Mouse (Mus musculus): ENCODE measurements around the gene Phyh.
A peak's percentile ranks its signal among the peaks of the same experiment; 100 is the strongest.

The Phyh gene

DNA sequence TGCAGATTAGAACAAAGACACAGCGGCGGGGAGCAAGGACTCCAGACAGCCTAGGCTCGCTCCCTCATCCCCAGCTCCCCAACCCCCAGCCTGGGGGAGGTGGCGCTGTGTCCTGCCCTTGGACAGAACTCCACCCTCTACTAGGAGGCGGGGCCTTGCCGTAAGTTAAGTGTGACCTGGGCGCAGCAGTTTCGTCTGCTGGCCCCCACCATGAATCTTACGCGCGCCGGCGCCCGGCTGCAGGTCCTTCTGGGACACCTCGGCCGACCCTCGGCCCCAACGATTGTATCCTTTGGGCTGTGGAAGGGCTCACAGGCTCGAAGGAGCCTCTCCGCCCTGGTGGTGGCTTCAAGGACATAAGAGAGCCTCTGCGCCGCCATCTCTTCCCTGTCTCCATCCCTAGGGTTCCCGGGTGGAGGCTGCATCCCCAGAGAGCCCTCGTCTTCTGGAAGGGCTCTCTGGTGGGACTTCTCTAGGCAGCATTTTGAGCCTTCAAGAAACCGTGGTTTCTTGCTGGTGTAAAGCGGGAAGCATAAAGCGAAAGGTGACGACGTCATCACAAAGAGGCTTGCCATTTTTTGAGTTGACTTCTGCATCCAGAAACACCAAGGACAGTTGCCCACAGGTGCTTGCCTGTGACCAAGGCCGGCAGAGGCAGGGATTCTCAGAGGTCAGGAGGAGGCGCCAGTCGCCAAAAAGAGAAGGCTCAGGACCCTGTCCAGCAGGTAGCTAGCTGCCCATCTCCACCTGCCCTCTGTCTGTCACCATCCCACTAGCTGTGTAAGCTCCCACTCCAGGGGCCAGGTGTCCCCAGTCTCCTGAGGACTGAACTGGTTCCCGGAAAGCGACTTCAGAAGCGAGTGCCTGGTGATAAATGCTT, at the start of gene Phyh:
Phyh (plus strand) TSS at position 160 of the 880 bp plus-strand sequence.
- peak; percentile 55 to 69 for DNase-seq (ENCODE audit: low spot score in 2 of 2)

DNA sequence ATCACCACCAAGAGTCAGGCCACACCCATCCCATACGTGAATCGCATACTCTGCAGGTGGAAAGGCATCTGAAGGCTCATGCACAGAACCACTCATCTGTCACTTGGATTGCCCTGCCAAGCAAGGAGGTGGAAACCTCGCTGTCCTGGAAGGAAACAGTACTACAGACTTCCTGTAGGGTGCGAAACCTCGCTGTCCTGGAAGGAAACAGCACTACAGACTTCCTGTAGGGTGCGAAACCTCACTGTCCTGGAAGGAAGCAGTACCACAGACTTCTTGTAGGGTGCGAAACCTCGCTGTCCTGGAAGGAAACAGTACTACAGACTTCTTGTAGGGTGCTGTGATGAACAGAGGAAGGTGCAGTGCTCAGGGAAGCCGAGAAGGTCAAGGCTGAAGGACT, 46.1 kb upstream of the Phyh start:
- no peak for DNase-seq (ENCODE audit: low spot score in 2 of 2)

DNA sequence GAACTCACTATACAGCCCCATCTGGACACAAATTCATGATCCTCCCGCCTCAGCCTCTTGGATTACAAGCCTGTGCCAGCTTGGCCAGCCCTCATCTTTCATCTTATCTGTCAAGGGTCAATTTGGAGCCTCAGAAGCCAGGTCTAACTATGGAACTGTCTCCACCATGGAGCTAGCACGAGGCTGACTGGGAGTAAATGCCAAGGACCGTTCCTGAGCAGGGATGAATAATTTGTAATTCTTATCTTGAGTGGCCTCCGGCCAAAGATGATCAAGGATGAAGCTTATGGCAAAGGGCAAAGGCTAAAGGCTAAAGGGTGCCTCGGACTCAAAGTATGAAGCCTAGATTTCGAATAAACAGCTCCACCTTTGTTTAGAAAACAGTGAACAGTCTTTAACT, 45.5 kb upstream of the Phyh start:
- DNase-seq (ENCODE audit: low spot score in 2 of 2), result no peak

DNA sequence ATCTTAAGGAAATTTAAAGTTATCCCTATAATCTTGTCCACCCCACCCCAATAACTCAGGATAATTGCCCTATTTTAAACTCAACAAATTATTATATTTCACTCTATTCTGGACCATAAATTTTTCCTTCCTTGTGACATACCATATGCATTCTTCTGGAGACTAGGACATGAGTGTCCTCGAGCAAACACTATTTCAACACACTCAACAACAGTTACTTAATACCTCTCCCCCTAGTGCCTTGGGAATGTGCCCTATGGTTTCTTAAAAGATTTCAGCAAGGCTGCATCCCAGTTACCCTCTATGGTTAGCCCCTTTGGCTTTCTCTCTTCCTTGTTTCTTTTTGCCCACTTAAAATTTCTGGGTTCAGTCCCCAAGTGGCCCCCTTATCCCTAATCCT, 43.7 kb upstream of the Phyh start:
- DNase-seq (ENCODE audit: low spot score in 2 of 2), result no peak

DNA sequence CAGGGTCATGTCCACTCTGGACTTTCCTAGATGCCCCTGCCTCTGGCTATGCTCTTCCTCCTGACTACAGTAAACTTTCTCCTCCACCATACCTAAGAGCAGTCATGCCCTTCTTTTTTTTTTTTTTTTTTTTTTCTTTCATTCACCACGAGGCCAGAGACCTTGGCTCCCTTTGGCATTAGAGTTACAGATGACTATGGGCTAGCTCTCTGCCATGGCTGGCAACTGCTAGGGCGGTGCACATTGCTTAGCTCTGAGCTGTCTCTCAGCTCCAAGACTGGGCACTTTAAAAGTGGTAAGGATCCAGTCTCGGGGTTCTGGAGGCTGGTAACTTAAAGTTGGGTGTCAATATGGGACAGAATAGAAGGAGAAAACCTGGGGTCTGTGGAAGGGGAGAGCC, 42.7 kb upstream of the Phyh start:
- DNase-seq (ENCODE audit: low spot score in 2 of 2), result no peak

DNA sequence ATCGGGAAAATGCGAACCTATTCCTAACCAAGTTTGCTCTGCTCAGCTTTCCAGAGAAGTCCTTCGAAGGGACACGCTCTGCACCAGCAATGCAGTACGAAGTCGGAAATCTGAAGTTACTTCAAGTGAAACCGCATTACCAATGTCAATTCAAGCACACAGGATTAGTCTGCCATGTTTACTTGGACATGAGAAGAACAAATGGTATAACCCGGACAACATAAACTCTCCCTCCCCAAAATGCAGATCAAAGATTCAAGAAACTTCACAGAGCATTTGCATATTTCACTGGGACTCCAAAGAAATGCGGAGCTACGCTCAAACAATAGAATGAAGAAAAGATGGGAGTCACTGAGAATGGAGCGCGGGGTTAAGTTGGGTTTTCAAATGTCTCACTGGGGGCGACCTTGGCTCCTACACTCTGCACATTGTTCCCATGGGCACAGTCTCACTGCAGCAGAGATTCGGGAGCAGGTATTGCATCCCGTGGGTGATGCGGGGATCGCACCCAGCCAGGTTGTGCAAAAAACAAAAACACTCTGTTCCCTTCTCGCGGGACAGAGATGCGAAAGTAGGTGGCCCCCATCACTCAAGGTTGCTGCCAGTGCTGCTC, 38.0 kb upstream of the Phyh start:
- DNase-seq (ENCODE audit: low spot score in 2 of 2), result peak in 1 of 2 experiments; percentile 33

DNA sequence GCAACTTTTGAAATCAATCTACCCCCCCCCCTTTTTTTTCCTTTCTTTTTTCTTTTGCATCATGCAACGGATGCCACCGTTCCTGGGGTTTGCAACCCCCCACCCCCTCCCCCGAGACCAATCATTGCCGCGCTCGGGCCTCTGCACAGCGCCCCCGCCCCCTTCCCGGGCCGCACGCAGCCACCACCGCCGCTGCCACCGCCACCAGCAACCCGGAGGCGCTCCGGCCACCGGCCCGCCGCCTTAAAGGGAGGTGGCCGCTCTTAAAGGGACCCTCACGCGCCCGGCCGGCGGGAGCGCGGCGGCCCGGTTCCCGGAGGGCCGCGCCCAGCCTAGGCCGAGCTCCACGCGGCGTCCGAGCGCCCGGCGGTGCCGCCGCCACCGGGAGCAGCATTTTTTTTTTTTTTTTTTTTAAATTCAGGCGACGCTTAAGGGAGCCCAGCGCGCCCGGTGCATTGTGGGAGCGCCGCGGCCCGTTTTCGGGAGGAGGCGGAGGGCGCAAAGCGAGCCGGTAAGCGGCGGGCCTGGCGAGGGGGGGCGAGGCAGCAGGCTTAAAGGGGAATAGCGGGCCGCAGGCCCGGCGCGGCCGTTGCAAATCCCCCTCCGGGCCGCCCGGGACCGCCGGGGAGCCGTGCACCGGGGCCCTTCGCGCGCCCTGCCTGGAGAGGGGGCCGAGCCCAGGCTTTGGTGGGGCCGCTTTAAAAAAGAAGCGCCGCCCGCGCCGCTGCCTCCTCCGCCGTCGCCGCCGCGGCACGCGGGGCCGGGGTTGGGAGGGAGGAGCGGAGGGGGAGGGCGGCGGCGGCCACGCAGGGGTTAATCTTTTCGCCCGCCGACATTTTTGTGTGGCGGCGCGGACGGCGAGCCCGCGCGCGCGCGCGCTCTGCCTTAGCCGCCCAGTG, 37.2 kb upstream of the Phyh start, which contains the start of gene Sephs1:
Sephs1 (plus strand) TSS at position 215 of the 899 bp plus-strand sequence.
- DNase-seq (ENCODE audit: low spot score in 2 of 2), result peak; percentile 74 to 77

DNA sequence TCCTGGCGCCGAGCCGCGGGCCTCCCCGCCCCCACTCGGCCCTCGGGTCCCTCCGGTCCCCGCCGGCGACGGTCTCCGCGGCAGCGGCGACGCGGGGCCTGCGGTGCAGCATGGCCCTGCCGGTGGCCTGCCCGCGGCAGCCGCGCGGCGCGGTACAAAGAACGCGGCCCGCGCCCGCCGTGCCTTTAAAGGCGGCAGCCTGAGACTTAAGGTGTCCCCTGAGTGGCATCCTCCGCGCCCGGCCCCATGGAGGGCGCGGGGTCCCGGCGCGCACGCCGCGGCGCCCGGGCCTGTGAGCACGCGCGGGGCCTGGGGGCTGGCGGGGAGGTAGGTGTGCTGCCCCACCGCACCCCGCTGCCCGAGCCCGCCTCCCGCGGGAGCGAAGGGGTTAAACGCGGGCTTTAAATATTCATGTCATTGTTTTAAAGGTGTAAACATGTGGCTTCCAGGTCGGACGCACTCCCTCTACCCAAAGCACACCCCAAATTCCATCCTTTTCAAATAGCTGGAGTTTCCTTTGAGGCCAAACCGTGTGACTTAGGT, 36.5 kb upstream of the Phyh start:
- DNase-seq (ENCODE audit: low spot score in 2 of 2), result peak; percentile 46 to 54

DNA sequence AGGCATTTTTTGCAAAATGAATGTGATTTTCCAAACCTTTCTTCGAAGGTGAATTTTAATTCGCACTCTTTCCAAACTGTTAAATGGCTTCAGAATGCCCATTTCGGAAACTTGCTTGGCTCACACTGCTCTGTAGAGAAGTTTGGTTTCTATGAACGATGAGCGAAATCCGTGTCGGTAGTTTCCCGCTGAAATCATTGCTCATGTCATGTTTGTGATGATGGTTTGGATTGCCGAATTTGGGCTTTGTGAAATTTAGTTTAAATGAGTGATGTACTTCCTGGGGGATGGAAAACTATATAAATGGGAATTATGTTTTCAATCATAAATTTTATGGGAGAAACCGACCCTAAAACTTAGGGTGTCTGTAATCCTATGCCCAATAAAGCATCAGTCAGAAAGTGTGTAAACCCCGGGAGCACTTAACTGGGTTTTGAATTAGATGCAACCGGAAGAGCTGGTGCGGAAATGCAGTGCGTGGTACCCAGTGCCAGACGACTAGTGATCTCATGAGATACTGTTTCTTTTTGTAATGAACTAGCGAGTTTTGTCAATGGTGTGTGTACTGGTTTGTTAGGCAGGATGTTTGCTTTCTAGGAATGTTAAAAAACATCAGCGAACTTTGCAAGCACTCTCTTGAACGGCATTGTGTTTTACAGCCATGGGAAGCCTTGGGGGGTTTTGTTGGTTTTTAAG, 35.7 kb upstream of the Phyh start:
- peak in 1 of 2 experiments; percentile 18 for DNase-seq (ENCODE audit: low spot score in 2 of 2)

DNA sequence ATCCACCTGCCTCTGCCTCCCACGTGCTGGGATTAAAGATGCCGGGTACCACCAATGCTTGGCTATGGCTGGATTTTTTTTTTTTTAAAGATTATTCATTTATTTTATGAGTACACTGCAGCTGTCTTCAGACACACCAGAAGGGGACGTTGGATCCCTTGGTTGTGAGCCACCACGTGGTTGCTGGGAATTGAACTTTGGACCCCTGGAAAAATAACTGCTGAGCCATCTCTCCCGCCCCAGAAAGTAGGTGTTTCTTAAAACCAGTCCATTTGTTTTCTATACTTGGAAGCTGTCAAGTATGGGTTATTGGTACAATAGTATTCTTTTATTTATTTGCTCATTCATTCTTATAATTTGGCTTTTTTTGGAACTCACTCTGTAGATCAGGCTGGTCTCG, 31.9 kb upstream of the Phyh start:
- no peak for DNase-seq (ENCODE audit: low spot score in 2 of 2)

DNA sequence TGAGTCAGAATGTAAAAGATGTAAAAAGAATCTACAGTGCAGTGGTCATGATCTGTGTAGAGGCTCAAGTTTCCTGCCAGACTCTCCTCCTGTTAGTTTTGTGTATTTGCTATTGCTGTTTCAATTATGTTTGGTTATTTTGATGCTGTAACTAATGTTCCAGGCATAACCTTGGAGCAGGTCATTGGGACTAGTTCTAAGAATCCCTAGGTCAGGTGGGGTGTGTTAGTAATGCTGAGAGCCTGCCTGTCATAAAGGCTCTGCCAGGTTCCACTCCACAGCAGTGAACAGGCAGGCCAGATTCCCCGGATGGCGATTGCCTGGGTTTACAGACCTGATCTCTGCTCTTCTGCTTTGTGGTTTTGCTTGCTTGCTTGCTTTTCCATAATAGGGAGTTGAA, 23.2 kb upstream of the Phyh start:
- DNase-seq (ENCODE audit: low spot score in 2 of 2), result no peak

DNA sequence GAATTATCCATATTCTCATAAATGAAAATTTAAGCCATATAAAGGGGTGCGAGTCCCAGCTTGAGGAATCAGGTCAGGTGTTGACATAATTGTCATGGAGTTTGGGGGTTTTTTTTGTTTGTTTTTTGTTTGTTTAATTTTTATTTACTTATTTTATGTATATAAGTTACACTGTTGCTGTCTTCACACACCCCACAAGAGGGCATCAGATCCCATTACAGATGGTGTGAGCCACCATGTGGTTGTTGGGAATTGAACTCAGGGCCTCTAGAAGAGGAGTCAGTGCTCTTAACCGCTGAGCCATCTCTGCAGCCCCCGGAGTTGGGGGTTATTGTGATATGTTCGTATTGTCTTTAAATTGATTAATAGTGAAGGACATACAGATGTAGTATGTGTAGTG, 21.8 kb upstream of the Phyh start:
- DNase-seq (ENCODE audit: low spot score in 2 of 2), result no peak

DNA sequence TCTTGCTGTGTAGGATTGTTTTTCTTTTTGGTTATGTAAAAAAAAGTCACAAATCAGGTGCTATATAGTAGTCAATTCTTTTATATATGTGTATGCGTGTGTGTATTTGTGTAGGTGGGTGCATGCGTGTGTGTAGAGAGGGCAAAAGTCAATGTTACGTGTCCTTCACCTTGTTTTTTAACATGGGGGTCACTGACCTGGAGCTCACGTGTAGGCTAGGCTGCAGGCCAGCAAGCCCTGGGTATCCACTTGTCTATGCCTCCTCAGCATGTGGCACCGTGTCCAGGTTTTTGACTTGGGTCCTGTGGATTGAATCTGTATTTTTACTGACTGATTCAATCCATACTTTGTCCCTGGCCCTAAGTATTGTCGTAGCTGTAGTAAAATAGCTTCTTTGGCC, 18.2 kb upstream of the Phyh start:
- DNase-seq (ENCODE audit: low spot score in 2 of 2), result no peak

DNA sequence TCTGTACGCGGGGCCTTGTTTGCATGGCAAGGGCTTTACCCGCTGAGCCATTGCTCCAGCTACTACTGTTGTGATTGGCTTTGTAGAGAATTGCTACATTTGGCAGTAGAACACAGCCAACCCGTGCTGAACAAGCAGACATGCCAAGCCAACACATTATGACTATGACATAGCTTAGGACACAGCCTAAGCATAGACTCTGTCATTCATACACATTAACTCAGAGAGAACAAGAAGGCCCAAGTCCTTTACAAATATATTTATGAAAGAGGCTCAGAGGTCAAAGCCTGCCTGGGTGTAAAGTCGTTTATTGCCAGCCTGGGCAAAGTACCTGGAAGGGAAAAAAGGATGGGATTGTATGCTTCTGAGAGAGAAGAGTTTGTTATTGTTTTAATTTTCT, 16.5 kb upstream of the Phyh start:
- DNase-seq (ENCODE audit: low spot score in 2 of 2), result no peak

DNA sequence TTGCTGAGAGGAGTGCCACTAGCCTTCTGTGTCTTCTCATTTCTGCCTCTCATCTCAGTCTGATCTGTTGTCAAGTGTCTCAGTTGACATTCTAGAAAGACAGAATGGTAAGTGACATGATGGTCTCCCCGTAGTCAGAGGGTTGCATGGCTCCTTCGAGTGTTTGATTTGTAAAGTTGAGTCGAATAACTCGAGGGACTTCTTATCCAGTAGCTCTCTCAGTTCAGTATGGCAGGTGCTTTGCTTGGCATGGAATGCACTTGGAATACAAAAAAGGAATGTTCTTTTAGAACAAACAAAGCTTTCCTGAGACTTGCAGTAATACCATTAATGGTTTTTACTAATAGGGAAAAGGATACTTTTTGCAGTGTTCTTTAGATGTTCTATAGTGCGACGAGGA, 11.7 kb upstream of the Phyh start:
- DNase-seq (ENCODE audit: low spot score in 2 of 2), result no peak

DNA sequence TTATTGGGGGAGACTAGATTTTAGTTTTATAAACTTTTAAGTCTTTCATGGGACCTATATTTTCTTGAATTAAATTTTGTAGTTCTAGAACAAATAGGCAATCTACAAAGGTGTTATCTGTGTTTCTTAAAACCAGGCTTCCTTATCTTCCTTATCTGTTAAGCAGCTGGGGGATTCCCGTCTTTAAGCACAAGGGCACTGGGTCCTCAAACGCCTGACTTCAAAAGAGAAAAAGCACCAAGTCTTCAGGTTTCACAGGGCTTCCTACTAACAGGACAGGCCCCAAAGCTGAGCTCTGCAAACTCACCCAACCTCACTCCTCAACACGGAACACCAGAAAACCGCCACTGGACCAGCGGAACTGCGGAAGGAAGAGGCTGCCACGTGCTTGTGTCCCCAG, 10.9 kb upstream of the Phyh start:
- DNase-seq (ENCODE audit: low spot score in 2 of 2), result no peak

DNA sequence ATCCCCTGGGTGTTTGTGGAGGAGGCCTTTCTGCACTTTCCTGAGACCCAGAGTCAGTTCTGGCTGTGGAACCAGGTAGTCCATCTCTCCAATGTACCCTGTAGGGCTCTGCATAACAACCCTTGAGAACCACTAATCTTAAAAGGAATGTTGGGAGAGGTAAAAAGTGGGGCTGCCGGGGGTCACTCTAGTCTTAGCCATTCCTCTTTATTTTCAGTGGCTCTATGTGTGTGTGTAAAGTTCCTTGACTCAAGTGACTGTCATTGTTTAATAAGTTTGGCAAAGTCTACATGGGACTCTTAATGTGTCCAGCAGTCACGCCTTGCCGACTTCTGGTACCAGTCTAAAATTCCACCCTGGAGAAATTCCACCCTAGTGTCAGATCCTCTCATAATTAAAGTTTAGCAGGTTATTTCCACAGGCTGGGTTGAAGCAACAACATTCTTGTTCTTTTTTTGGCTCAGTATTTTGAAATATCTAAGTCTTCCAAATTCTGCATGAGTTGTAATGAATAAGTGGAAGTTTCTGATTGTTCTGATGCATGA, 10.0 kb upstream of the Phyh start:
- no peak for DNase-seq (ENCODE audit: low spot score in 2 of 2)

DNA sequence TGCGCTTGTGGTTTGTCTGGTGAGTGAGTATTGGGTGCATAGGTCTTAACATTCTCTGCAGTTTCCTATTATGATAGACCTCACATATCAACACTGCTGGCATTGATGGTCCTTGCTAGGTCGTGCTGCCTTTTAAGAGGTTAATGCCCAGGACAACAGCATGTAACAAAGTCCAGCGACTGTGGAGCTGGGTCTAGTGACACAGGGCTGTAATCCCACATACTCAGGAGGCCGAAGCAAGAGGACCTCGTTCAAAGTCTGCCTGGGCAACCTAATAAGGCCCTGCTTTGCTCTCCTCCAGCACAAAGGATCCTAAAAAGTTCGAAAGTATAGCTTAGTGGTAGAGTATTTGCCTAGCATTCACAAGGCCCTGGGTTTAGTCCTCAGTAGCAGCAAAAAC, 8.9 kb upstream of the Phyh start:
- DNase-seq (ENCODE audit: low spot score in 2 of 2), result no peak

DNA sequence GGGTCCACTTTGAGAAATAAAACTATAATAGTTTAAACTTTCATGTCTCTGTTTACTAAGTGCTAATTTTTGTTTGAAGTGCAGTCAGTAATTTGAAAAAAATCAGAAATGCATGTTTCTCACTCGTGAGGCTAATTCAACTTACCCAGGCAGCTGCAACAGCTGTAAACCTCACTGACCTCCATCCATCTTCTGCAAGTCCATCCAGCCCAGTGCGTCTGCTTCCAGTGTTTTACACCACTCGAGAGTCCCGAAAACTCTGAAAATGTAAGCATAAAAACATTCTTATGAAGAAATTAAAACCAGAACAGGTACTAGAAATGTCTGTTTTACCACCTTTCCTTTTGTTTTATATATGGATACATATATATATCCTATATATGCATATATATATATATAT, 8.3 kb upstream of the Phyh start:
- DNase-seq (ENCODE audit: low spot score in 2 of 2), result no peak

DNA sequence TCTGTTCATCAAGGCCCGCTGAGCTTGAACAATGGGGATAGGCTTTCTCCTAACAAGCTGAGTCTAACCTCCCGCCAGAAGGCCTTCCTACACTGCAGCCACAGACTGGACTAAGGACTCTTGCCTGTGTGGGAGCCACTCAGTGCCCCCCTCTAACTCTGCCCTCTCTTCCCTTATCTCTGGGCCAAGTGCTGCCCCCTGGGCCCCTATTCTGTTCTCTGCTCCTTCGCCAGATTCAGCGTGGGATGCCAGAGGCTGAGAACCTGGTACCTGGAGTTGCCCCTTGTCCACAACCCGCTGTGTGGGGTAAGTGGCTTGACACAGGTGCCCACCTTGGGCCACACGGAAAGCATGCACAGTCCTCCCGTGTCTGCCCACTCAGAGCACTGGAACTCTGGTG, 4.9 kb upstream of the Phyh start:
- no peak for DNase-seq (ENCODE audit: low spot score in 2 of 2)

DNA sequence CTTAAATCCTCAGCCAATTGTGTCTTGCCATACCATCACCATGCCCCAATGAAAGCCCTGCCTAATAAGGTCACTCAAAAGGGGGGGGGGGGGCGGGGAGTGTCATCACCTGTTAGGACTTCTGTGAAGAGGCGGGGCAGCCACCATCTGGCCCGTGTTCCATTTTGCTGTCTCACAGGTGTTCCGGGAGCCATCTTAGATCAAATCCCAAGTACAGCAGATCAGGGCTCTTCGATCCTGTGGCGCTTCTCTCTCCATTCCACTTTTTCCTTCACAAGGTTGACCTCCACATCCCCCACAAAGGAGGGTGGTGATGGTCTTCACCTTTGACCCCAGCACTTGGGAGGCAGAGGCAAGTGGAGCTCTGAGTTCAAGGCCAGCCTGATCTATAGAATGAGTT, 2.8 kb upstream of the Phyh start:
- no peak for DNase-seq (ENCODE audit: low spot score in 2 of 2)
